Mouse (Mus musculus) forebrain, embryonic 13.5 days (tissue): ENCODE data around the gene Acp2. TPM values are rescaled to one million over a fixed set of nuclear protein-coding genes. Genes with fewer than 3 reads are reported as not detected.

Experiments
- ATAC-seq: fragments of 200-750 bp; cut with Nextera tagmentation; 2 replicates; pipeline ENCODE4 v1.8.0; 2017
- H3K27ac ChIP-seq: fragments of 300-500 bp; sonication (generic); 2 replicates; pipeline ENCODE4 v1.5.1; 2015; ENCODE audit warnings: inconsistent platforms, mild to moderate bottlenecking, moderate library complexity
- H3K27me3 ChIP-seq: fragments of 300-500 bp; sonication (generic); 2 replicates; pipeline ENCODE4 v1.6.1; 2015; ENCODE audit warnings: mild to moderate bottlenecking, inconsistent platforms
- H3K36me3 ChIP-seq: fragments of 300-500 bp; sonication (generic); 2 replicates; pipeline ENCODE4 v1.6.1; 2015; ENCODE audit warnings: mild to moderate bottlenecking, inconsistent platforms; ENCODE audit not compliant: poor library complexity, severe bottlenecking
- H3K4me1 ChIP-seq: fragments of 300-500 bp; sonication (generic); 2 replicates; pipeline ENCODE4 v1.6.1; 2015; ENCODE audit warnings: inconsistent platforms
- H3K4me2 ChIP-seq: fragments of 300-500 bp; sonication (generic); 2 replicates; pipeline ENCODE4 v1.6.1; 2015; ENCODE audit warnings: inconsistent platforms, mild to moderate bottlenecking, moderate library complexity
- H3K4me3 ChIP-seq: fragments of 300-500 bp; sonication (generic); 2 replicates; pipeline ENCODE4 v1.5.1; 2015; ENCODE audit warnings: mild to moderate bottlenecking, inconsistent platforms
- H3K9ac ChIP-seq: fragments of 300-500 bp; sonication (generic); 2 replicates; pipeline ENCODE4 v1.6.1; 2015; ENCODE audit warnings: mild to moderate bottlenecking, inconsistent platforms
- H3K9me3 ChIP-seq: fragments of 300-500 bp; sonication (generic); replicated peaks from 2 replicates; pipeline ENCODE4 v1.6.1; 2016; ENCODE audit warnings: inconsistent platforms
- WGBS: fragments of 180-500 bp; shearing (Covaris S2); methylation state at CpG from one replicate; pipeline ENCODE4 v1.1.7; 2015; 5-methylcytosine and 5-hydroxymethylcytosine counted together
- polyA plus RNA-seq: library from polyadenylated mRNA; unstranded; fragments of >200 nt; fragmentation: Nextera tagmentation; extraction: Ambion mirVana; gene quantifications from 2 replicates; pipeline ENCODE4 v1.2.1, GENCODE M21; 2015

The Acp2 gene
- polyA plus RNA-seq, 1 experiment from 2014 or later = 30.2 TPM

- Histone ChIP-seq H3K9ac (no peak overlapping the region), H3K9me3 (no peaks in the 10 kb centered on the region), H3K4me2 (no peak overlapping the region), H3K4me1 (peaks cover 4% of the 10 kb centered on the region), H3K27ac (no peak overlapping the region), H3K36me3 (no peaks in the 10 kb centered on the region), H3K4me3 (no peak overlapping the region), H3K27me3 (no peaks in the 10 kb centered on the region)
- WGBS = 84% methylated on average over 5 of the region's 5 CpGs
- no peak for ATAC-seq
Observed at GRCm38 (mm10) chr2:91244557-91245228, 42.0 kb downstream of the Acp2 start.

- WGBS = 87% methylated on average over 4 of the region's 4 CpGs
- no peak overlapping the region for H3K27ac ChIP-seq
- H3K9me3 ChIP-seq = no peaks in the 10 kb centered on the region
- H3K4me2 ChIP-seq = no peak overlapping the region
- no peaks in the 10 kb centered on the region for H3K36me3 ChIP-seq
- H3K4me1 ChIP-seq = peaks cover 3% of the 10 kb centered on the region
- H3K27me3 ChIP-seq = peaks cover 12% of the 10 kb centered on the region
- no peak overlapping the region for H3K9ac ChIP-seq
- H3K4me3 ChIP-seq = no peak overlapping the region
- ATAC-seq = no peak
Observed at GRCm38 (mm10) chr2:91248366-91248765, 45.7 kb downstream of the Acp2 start.

- 82% methylated on average over 4 of the region's 4 CpGs for WGBS
- peaks cover 30% of the 10 kb centered on the region for H3K27me3 ChIP-seq
- no peak overlapping the region for H3K27ac ChIP-seq
- no peaks in the 10 kb centered on the region for H3K9me3 ChIP-seq
- peaks cover 19% of the 10 kb centered on the region for H3K4me1 ChIP-seq
- H3K9ac ChIP-seq = no peak overlapping the region
- H3K36me3 ChIP-seq = no peaks in the 10 kb centered on the region
- H3K4me3 ChIP-seq = no peak overlapping the region
- no peak overlapping the region for H3K4me2 ChIP-seq
- no peak for ATAC-seq
Observed at GRCm38 (mm10) chr2:91252001-91252400, 49.3 kb downstream of the Acp2 start.

GRCm38 (mm10) chr2:91252512-91252911, 49.8 kb downstream of the Acp2 start:
- Histone ChIP-seq H3K27ac (no peak overlapping the region), H3K9me3 (no peaks in the 10 kb centered on the region), H3K4me2 (no peak overlapping the region), H3K9ac (no peak overlapping the region), H3K4me1 (peaks cover 24% of the 10 kb centered on the region), H3K4me3 (no peak overlapping the region), H3K27me3 (peaks cover 32% of the 10 kb centered on the region), H3K36me3 (no peaks in the 10 kb centered on the region)
- ATAC-seq = no peak
- WGBS = 55% methylated on average over 4 of the region's 4 CpGs

- 26% methylated on average over 8 of the region's 8 CpGs for WGBS
- peaks cover 34% of the 10 kb centered on the region for H3K27me3 ChIP-seq
- H3K9ac ChIP-seq = no peak overlapping the region
- peak overlapping the region; percentile 89; the same call in 1 of the 2 replicates for H3K4me2 ChIP-seq
- no peaks in the 10 kb centered on the region for H3K9me3 ChIP-seq
- ATAC-seq = no peak
- no peak overlapping the region for H3K27ac ChIP-seq
- no peak overlapping the region for H3K4me3 ChIP-seq
- no peaks in the 10 kb centered on the region for H3K36me3 ChIP-seq
- H3K4me1 ChIP-seq = peaks cover 35% of the 10 kb centered on the region
Observed at GRCm38 (mm10) chr2:91254725-91255380, 52.2 kb downstream of the Acp2 start.

DNA sequence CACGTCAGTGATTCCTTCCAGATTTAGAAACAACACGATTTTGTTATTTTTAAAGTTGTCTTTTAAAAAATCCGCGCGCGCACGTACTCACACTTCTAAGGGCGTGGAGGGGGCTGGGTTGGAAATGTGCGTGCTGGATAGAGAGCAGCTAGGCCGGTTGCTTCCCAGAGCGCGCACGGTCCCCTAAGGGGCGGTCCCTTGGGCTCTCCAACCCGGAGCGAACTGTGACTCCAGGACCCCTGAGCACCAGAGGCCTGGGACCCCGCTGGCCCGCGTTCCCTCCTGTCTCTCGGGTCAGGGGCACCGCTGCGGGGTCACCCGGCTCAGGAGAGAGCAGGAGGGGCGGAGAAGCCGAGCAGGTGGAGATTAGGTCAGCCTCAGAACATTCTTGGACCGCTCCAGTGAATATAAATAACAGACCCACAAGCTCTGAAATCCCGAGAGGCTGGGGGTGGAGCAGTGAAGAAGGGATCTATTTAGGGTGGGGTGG, 53.0 kb downstream of the Acp2 start, which contains the start of gene Pacsin3:
Gene Pacsin3 (plus strand): TSS at position 294 of the 490 bp plus-strand sequence.
- ATAC-seq = peak; percentile 39; the same call in 1 of the 2 replicates
- Histone ChIP-seq H3K9me3 (no peaks in the 10 kb centered on the region), H3K4me1 (peaks cover 35% of the 10 kb centered on the region), H3K36me3 (no peaks in the 10 kb centered on the region; the same call in 1 of the 2 replicates), H3K4me3 (peak within 1 kb of the TSS; percentile 60), H3K27ac (no peak within 1 kb of the TSS), H3K4me2 (peak within 1 kb of the TSS; percentile 89), H3K9ac (peak within 1 kb of the TSS; percentile 70), H3K27me3 (peaks cover 34% of the 10 kb centered on the region)
- WGBS = under 1% methylated on average over 27 of the region's 27 CpGs

- H3K4me1 ChIP-seq = peaks cover 35% of the 10 kb centered on the region
- peak overlapping the region; percentile 89 for H3K4me2 ChIP-seq
- WGBS = under 1% methylated on average over 52 of the region's 52 CpGs
- ATAC-seq = peak; percentile 68
- peaks cover 6% of the 10 kb centered on the region; the same call in 1 of the 2 replicates for H3K36me3 ChIP-seq
- H3K27me3 ChIP-seq = peaks cover 34% of the 10 kb centered on the region
- no peaks in the 10 kb centered on the region for H3K9me3 ChIP-seq
- peak overlapping the region; percentile 60 for H3K4me3 ChIP-seq
- H3K27ac ChIP-seq = no peak overlapping the region
- peak overlapping the region; percentile 70 for H3K9ac ChIP-seq
Observed at GRCm38 (mm10) chr2:91256256-91257125, 53.8 kb downstream of the Acp2 start.

- Histone ChIP-seq H3K9ac (peak overlapping the region; percentile 70), H3K4me1 (peaks cover 35% of the 10 kb centered on the region), H3K4me3 (peak overlapping the region; percentile 60), H3K27ac (peak overlapping the region; percentile 10; the same call in 1 of the 2 replicates), H3K4me2 (peak overlapping the region; percentile 89), H3K9me3 (no peaks in the 10 kb centered on the region), H3K36me3 (peaks cover 10% of the 10 kb centered on the region; the same call in 1 of the 2 replicates), H3K27me3 (peaks cover 31% of the 10 kb centered on the region)
- WGBS = 1% methylated on average over 22 of the region's 22 CpGs
- peak; percentile 64 for ATAC-seq
Observed at GRCm38 (mm10) chr2:91257126-91257980, 54.7 kb downstream of the Acp2 start.

- no peak overlapping the region for H3K27ac ChIP-seq
Observed at GRCm38 (mm10) chr2:91258054-91258453, 55.4 kb downstream of the Acp2 start.

GRCm38 (mm10) chr2:91258830-91259229, 56.1 kb downstream of the Acp2 start:
- H3K27me3 ChIP-seq = peaks cover 19% of the 10 kb centered on the region
- 75% methylated on average over 1 of the region's 1 CpGs for WGBS

More at GRCm38 (mm10) chr2:91258054-91258453, 55.4 kb downstream of the Acp2 start:
- H3K9ac ChIP-seq = peak overlapping the region; percentile 70
- peaks cover 17% of the 10 kb centered on the region for H3K36me3 ChIP-seq
- ATAC-seq = no peak; the same call in 1 of the 2 replicates
- H3K4me3 ChIP-seq = peak overlapping the region; percentile 60
- no peaks in the 10 kb centered on the region for H3K9me3 ChIP-seq
- peaks cover 24% of the 10 kb centered on the region for H3K27me3 ChIP-seq
- 50% methylated on average over 5 of the region's 5 CpGs for WGBS
- H3K4me2 ChIP-seq = peak overlapping the region; percentile 89
- H3K4me1 ChIP-seq = peaks cover 35% of the 10 kb centered on the region

DNA sequence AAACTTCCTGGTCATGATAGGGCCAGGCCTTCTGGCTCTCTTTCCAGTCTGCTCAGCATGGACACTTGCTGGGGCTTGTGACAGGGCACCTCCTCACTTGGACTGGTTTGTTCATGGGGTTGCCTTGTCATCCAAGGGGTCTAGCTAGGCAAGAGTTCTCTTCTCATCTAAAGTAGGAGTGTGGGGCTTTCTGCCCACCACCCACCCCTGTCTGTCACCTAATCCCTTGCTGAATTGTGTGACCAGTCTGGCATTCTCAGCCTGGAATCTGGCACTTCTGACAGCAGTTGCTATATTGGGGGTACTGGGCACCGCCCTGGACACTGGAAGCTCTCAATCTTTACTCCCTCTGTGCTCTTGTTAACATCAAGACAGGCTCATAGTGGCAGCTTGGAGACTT, 56.8 kb downstream of the Acp2 start:
- Histone ChIP-seq H3K9ac (no peak overlapping the region), H3K27me3 (peaks cover 14% of the 10 kb centered on the region), H3K9me3 (no peaks in the 10 kb centered on the region), H3K4me3 (no peak overlapping the region), H3K36me3 (peaks cover 23% of the 10 kb centered on the region), H3K27ac (no peak overlapping the region), H3K4me1 (peaks cover 40% of the 10 kb centered on the region), H3K4me2 (no peak overlapping the region)
- WGBS = 94% methylated on average over 1 of the region's 1 CpGs
- ATAC-seq = no peak

More at GRCm38 (mm10) chr2:91258830-91259229, 56.1 kb downstream of the Acp2 start:
- Histone ChIP-seq H3K36me3 (peaks cover 23% of the 10 kb centered on the region), H3K27ac (no peak overlapping the region), H3K9ac (no peak overlapping the region), H3K9me3 (no peaks in the 10 kb centered on the region), H3K4me3 (no peak overlapping the region), H3K4me2 (no peak overlapping the region), H3K4me1 (peaks cover 35% of the 10 kb centered on the region)
- ATAC-seq = no peak
